Mouse (Mus musculus) embryonic fibroblast, embryonic 13.5 days (primary cell): ENCODE measurements around the gene Pde4d.

Experiments used
- CTCF ChIP-seq: IDR thresholded peaks from 2 replicates; pipeline ENCODE4 v1.5.1; 2011; ENCODE audit warnings: mild to moderate bottlenecking, control low read depth, low read length, moderate library complexity, borderline replicate concordance; ENCODE audit not compliant: insufficient read depth
- POLR2A ChIP-seq: IDR thresholded peaks from 2 replicates; pipeline ENCODE4 v1.6.1; 2011; ENCODE audit warnings: low read depth, mild to moderate bottlenecking, control low read depth, low read length, moderate library complexity

- TF ChIP-seq CTCF (no peak), POLR2A (no peak)
Measured at GRCm38 (mm10) chr13:109491829-109492228, 1042.1 kb downstream of the Pde4d start.
